Mouse (Mus musculus) retina, postnatal 7 days (tissue): Measurements from ENCODE around the gene Mypop.

Source experiments
- DNase-seq: peaks from one replicate; pipeline ENCODE4 v3.0.0-alpha.2; 2012; ENCODE audit warnings: low read depth, low spot score

The Mypop gene

DNA sequence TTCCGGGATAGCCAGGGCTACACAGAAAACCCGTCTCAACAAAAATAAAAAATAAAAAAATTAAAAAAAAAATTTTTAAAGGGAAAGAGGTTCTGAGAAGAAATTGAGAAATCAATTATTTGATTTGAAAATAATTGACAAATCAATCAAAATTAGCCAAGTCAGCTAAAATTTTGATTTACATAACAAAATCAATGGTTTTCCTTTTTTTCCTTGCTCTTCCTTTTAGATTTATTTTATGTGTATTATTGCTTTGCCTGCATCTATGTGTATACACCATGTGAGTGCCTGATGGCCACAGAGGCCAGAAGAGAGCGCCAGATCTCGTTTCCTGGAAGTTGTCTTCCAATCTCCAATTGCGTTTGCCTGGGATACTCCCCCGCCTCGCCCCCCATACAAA is 26.9 kb downstream of the Mypop start:
- no peak for DNase-seq

DNA sequence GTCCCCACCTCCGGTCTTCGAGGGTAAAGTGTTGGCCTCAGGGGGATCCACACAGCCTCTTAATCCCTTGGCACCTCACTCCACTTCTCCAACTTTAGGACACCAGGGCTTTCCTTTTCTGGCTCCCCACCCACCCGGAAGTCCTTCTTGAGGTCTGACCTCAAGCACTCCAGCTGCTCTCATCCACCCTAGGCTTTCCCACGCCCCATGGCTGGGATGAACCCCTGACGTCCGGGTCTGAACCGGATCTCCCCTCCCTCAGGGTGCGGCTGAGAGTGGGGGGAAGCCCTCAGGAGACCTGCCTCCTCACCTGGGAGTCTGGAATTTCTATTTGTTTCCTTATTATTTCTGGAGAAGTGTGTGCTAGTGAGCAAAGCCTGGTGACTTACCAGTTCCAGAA is 30.0 kb downstream of the Mypop start:
- no peak for DNase-seq

DNA sequence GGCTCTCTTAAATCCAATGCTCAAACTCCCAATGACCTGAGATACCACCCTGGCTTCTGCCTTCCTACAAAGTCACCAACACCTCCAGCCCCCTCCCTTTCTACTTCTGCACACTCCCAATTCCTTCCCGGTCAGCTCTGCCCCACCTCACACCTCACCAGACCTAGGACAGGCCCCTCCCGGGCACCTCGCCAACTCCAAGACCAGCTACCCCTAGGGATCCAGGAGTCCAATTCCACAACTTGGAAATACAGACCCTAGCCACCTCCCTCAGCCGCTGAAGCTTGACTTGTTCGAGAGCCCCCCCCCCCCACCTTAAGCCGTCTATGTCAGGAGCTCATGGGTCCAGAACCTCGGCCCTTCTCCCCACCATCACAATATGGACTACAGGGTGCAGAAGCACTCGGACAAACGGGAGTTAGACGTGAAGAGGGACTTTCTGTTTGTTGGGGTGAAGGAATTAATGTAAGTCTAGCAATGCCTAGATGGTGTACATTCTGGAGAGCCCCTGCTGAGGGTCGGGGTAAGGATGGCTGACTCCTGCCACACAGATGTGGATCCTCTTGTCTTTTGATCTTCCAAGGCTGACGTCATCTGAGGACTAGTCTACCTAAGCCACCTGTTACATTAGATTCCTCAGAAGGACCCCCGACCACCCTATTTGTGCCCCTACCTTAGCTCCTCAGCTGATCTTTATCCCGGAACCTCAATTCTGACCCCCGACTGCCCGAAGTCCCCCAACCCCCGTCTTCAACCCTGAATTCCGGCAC is 31.3 kb downstream of the Mypop start:
- no peak for DNase-seq

DNA sequence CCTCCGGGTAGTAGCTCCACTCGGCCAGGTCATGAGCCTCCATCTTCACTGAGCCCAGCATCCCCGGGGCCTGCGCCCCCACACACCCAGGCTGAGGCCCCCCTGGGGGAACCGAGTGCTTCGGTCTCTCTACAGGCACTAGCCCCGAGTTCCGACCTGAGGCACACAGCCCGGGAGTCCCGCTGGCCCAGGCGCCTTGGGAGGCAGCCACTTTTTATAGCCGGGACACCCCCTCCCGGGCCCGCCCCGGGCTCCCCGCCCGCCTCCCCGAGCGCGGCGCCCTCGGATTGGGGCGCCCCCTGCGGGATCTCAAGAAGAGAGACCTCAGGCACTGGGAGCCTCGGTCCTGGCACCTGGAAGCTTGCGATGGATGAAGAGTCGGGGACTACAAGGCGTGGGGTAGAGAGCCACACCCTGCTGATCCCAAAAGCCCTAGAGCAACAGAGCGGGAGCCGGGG is 32.3 kb downstream of the Mypop start, which contains the start of gene Foxa3:
Foxa3 (minus strand) TSS at position 182 of the 458 bp plus-strand sequence.
- no peak for DNase-seq

DNA sequence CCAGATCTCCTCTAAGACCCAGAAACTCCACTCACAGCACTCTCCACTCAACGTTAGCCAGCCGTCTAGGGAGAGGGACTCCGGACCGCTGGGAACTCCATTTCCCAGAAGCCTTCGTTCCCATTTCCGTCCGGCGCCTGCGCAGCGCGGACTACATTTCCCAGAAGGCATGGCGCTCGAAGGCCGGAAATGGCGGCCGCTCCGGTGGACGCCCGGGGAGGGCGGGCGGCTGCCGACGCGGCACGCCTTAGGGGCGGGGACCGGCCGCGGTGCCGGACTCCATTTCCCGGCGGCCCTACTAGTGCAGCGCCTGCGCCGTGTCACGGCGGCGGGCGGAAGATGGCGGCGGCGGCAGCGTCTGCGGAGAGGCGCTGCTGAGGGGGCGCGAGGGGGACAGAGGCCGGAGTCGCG is 33.1 kb downstream of the Mypop start, which contains the start of gene Sympk:
Sympk (plus strand) TSS at position 282 of the 411 bp plus-strand sequence.
- DNase-seq, result peak; percentile 94

DNA sequence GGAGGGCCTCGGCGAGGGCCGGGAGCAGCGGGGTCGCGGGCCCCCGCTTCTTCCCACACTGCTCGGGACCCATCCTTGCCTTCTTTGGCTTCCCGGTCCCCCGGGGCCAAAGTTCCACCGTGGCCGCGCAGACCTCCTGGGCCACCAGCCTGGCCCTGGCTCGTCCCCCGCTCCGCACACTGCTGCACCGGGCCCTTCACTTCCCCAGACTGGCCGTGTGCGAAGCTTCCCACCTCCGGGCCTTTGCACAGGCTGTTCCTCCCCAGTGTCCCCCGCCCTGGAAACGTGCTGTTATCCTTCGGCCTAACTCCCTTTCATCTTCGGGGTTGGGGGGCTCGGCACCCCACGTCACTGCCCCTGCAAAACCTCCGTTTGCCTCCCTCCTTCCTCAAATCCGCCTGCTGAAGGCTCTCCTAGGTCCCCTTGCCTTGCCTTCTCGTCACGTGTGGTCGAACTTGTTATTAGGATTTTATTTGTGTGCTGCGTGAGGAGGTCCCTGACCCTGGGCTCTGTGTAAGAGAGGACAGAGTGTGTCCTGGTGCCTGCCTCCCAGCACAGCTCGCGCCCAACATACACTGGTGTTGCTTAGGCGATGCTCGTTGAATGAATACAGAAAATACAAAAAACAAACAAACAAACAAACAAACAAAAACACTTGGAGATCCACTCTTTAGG is 33.7 kb downstream of the Mypop start:
- DNase-seq, result no peak

DNA sequence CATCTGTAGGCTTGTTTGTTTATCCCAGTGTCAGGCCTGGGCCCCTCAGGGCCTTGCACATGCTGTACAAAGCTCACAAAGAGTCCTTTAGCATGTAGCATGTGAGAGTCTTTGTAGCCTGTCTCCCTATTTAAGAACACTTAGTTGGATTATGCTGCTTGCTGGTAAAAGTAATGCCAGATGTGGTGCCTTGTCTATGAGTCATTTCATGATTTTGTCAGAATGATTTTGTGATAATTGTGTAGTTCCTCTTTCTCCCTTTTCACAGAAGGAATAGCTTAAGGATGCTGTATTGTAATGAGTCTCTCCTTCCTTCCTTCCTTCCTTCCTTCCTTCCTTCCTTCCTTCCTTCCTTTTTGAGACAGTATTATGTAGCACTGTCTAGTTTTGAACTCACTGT is 37.0 kb downstream of the Mypop start:
- no peak for DNase-seq

DNA sequence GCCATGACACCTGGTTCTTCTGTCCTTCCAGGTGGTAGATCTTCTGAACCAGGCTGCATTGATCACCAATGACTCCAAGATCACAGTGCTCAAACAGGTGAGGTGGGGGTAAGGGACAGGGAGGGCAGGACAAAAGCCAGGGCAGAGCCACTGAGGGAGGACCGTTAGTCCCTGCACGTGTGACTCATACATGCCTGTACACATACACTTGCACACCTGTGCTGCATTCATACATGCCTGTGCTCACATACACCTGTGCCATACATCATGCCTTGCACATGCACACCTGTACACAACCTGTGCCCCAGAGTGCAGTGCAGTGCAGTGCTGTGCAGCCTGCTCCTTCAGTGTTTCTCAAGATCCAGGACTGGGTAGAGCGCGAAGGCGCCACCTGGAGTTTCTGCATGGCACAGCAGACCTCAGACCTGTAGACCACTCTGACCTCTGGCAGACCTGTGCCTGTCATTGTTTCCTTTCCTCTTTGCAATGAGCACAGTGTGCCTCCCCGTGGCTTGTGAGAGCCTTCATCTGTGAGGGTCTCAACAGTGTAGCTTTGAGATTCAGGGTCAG is 38.1 kb downstream of the Mypop start:
- peak; percentile 43 for DNase-seq

DNA sequence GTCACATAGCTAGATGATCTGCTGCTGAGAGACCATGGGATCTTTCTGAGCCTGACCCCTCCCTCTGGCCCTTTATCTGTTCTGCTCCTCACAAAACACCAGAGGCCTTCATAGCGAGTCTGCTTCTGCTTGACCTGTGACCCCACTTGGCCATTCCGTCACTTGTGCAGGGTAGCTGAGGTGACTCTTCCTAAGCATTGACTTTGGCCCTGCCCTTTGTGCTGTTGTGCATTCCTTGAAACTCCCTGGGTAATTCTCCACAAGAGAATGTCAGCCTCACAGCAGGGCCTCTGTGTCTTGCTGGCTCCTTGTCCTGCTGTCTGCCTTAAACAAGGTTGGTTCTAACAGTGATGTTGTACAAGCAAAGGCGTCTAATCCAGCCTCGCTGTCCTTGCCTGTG is 40.6 kb downstream of the Mypop start:
- DNase-seq, result no peak

DNA sequence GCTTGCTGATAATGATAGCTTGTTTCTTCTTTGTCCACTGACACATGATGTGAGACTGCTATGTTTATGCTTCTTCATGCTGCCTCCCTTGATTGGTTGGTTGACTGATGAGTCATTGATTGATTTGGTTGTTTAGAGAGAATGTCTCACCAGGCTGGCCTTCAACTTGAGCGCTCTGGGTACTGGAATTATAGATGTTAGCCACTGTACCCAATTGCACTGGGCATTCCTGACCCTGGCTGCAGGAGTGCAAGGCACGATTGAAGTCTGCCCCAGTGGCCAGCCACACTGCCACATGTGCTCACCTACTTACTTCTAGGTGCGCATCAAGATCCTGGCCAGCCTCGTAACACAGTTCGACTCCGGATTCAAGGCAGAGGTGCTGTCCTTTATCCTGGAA is 53.6 kb downstream of the Mypop start:
- DNase-seq, result no peak

DNA sequence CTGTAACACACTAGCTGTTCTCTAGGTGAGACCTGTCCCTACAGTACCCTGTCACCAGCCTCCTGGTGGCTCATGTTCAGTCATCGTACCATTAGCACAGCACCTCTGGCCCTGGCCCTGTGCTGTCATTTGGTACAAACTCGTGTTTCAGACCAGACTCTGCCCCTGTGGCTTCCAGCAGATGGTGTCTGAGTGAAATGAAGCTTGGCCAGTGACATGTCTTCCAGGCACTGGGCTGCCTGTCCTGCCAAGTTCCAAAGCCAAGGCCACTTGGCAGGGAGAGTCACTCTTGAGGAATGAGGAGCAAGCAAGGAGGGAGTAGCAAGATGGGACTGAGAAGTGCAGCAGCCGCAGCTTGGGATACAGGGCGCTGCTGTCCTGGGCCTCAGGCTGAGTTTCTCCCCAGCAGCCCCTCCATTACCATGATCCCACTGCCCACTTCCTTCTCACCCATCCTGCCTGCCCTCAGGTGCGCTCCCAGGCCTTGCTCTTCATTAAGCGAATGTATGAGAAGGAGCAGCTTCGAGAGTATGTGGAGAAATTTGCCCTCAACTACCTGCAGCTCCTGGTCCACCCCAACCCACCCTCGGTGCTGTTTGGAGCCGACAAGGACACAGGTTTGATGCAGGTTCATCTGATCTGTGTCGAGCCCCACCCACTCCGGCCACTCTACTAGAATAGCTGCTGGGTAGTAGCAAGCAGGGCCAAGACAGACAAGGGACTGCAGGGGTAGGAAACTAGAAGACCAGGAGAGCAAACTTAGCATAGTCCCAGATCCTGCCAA is 55.4 kb downstream of the Mypop start:
- no peak for DNase-seq

DNA sequence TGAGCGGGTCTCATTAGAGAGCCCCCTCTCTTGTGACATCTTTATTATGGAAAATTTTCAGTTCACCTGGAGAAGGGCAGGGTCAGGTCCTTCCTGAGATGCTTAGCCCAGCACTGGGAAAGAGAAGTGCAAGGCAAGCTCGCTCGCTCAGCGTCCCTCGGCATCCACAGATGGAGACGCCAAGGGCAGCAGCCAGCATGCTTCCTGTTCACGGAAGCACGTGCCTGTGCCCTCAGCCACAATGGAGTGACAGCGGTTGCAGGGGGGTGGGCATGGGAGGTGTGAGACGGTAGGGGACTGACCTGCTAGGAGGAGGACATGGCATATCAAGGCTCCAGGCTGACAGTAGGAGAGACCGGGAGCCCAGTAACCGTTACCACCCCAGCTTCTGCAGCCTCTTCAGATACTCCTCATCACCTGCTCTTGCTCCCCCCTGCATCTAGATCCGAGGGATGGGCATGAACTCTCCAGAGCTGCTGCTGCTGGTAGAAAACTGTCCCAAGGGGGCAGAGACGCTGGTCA is 57.0 kb downstream of the Mypop start:
- no peak for DNase-seq

DNA sequence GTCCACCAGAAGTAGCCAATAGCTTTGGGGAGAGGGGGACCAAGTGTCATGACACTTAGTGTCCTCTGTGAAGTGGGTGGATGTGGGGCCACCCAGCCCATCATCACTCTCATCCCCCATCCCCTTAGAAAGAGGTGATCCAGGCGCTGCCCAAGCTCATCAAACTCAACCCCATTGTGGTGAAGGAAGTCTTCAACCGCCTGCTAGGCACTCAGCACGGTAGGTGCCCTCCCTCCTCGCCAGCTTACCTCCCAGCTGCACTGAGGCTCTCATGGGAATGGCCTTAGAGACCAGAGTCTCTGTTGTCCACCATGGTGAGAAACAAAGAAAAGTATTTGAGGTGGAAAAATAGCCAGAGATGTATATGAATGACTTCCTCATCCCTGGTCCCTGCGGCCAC is 58.2 kb downstream of the Mypop start:
- no peak for DNase-seq

DNA sequence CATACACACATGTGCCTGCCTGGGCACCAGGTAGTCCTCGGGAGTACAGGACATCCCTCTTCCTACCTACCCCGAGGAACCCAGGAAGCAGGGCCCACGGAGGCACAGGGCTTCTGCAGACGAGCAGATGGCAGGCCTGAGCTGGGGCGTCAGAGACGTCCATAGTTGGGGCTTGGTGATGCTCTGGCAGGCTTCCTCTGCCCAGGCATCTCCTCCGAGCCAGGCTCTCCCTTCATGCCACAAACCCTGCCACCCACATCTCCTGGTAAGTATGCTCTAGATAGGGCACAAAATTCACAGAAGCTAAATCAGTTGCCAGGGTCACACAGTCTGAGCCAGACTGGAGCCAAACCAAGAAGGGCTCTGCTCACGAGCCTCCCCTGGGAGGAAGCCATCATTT is 59.1 kb downstream of the Mypop start:
- DNase-seq, result no peak

DNA sequence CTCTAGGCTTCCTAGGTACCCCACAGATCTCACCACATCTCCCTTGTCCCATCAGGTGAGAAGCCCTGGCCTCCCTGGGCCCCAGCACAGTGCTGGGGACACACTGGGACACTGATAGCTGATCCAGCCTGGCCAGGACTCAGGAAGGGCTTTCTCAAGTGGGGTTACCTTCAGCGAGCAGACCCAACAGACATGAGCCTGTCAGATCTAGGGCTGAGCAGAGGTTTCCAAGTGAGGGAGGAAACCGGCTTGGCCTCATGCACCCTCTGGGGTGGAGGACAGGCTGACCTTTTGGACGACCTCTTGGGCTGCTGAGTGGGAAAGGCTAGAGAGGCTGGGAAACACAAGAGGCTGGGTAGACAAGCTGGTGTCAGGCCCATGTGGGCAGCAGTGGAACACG is 60.1 kb downstream of the Mypop start:
- DNase-seq, result no peak
